Mouse (Mus musculus): ENCODE data around the gene Gas2. TPM values are rescaled to one million over a fixed set of nuclear protein-coding genes. Genes with fewer than 3 reads are reported as not detected.

Gene Gas2
- 81.6 TPM for polyA plus RNA-seq (2014; fragmentation: Illumina TruSeq; extraction: RNeasy Lipid Tissue Mini Kit (QIAGEN cat#74804); ENCODE audit: low read depth, low replicate concordance)

GRCm38 (mm10) chr7:51861250-51862096, at the start of gene Gas2:
TSS of gene Gas2 (plus strand) at chr7:51862015.

GRCm38 (mm10) chr7:51862097-51862492, 280 bp downstream of the Gas2 start, which contains the start of gene Fancf:
TSS of gene Fancf (minus strand) at chr7:51862267.

GRCm38 (mm10) chr7:52005511-52006295, 143.9 kb downstream of the Gas2 start, which contains the start of gene Svip:
TSS of gene Svip (minus strand) at chr7:52006018.

GRCm38 (mm10) chr7:52015628-52016027, 153.8 kb downstream of the Gas2 start, which contains the start of gene 1700015G11Rik:
TSS of gene 1700015G11Rik (minus strand) at chr7:52015728.

Other genes starting within 250 kb of the Gas2 start
- gene Slc17a6, start 240.0 kb upstream of the Gas2 start, polyA plus RNA-seq (2014; fragmentation: Illumina TruSeq; extraction: RNeasy Lipid Tissue Mini Kit (QIAGEN cat#74804); ENCODE audit: low read depth, low replicate concordance), result 1.7 TPM
- 10.0 TPM for gene Fancf, start 252 bp downstream of the Gas2 start, polyA plus RNA-seq (2014; fragmentation: Illumina TruSeq; extraction: RNeasy Lipid Tissue Mini Kit (QIAGEN cat#74804); ENCODE audit: low read depth, low replicate concordance)
- 82.3 TPM for gene Svip, start 144.0 kb downstream of the Gas2 start, polyA plus RNA-seq (2014; fragmentation: Illumina TruSeq; extraction: RNeasy Lipid Tissue Mini Kit (QIAGEN cat#74804); ENCODE audit: low read depth, low replicate concordance)
- not detected for gene 1700015G11Rik, start 153.7 kb downstream of the Gas2 start, polyA plus RNA-seq (2014; fragmentation: Illumina TruSeq; extraction: RNeasy Lipid Tissue Mini Kit (QIAGEN cat#74804); ENCODE audit: low read depth, low replicate concordance)

Data from adrenal gland, adult 10 weeks (tissue).